Mouse (Mus musculus): ENCODE measurements at regions not wholly inside any gene's neighbourhood (a gene's known extent, or its start where the extent isn't known, plus 50 kb on each side); places are given as distances from the start of the nearest gene placed in this dataset.
A peak's percentile ranks its signal among the peaks of the same experiment; 100 is the strongest.

DNA sequence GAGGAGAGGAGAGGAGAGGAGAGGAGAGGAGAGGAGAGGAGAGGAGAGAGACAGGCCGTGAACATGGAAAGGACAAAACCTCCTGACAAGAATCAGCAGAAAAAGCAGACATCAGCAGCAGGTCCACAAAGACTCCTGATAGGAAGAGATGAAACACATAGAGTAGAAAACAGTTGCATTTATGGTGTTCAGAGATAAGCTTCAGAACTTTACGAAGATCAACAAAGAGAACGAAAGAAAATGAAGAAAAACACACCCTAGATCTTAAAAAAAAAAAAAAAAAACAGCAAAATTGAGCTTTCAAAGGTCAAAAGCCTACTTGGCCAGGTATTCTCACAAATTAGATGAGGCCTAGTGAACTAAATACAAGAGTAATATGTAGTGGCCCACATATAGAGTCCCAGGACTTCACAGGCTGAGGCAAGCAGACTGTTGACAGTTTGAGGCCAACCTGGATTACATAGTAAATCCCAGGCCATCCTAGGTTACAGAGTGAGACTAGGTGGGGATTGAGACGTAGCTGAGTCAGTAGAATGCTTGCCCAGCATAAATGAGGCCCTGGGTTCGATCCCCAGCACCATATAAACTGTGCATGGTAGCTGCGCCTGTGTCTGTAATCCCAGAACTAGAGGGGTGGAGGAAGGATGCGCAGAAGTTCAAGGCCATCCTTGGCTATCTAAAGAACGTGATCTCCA is 111.6 kb upstream of the Klf3 start:
- TF ChIP-seq CTCF (IDR thresholded peaks at IDR 0.05 in 2 of 3, conservative IDR thresholded peaks at IDR 0.05 in 1 of 3; ENCODE audit: control insufficient read depth in 1 of 3, insufficient read depth in 1 of 3, low read depth in 2 of 3, low read length in 3 of 3, poor library complexity in 1 of 3, severe bottlenecking in 1 of 3) (no peak), POLR2A (IDR thresholded peaks at IDR 0.05; ENCODE audit: control insufficient read depth in 1 of 2, insufficient read depth in 1 of 2, low read depth in 1 of 2, low read length in 2 of 2, poor library complexity in 1 of 2) (no peak), MAFK (IDR thresholded peaks at IDR 0.05; ENCODE audit: borderline replicate concordance, low read depth, low read length) (peak; percentile 21; the same call in 1 of the 2 replicates), ELF1 (IDR thresholded peaks at IDR 0.05; ENCODE audit: low read depth, low read length) (no peak), ZKSCAN1 (IDR thresholded peaks at IDR 0.05; ENCODE audit: low read depth, low read length) (no peak), BHLHE40 (IDR thresholded peaks at IDR 0.05; ENCODE audit: borderline replicate concordance, low read depth, low read length) (no peak), GATA1 (IDR thresholded peaks at IDR 0.05; ENCODE audit: low read depth, low read length) (peak; percentile 85)

All from MEL (cell line).